Mouse (Mus musculus): Measurements from ENCODE around the gene Agtpbp1.

Gene Agtpbp1

DNA sequence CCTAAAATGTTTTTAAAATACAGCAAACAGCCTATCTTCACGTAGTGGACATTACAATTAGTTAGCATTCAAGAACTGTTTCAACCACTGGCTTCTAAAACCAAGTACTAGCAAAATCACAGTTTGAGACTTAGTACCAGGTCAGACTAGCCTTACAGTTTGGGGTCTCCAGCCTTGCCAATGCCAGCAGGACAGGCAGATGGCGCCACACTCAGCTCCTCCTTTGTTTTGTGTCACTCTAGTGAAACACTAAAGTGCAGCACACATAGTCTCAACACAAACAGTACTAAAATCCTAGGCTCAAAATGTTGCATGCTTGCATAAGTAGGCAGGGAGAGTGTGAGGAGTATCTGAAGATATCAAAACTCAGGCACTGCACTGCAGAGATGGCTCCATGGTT lies 53.8 kb downstream of the Agtpbp1 start:
- DNase-seq (ENCODE audit: low spot score) = no peak

DNA sequence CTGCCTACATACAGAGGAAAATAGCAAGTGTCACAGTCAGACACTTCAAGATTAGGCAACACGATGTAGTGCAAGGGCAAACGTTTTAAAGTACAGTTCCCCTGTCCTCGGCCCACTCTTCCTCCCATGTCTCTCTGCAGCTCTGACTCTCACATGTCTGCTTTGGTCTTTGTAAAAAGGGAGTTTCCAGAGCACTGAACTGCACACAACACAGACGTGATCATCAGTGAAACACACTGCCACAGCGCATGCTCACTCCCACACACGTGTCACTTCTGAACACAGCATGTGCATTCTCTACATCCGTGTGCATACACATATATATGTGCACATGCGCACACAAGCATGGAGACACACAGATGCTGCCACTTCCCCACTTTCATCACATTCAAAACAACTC lies 54.5 kb downstream of the Agtpbp1 start:
- no peak for DNase-seq (ENCODE audit: low spot score)

DNA sequence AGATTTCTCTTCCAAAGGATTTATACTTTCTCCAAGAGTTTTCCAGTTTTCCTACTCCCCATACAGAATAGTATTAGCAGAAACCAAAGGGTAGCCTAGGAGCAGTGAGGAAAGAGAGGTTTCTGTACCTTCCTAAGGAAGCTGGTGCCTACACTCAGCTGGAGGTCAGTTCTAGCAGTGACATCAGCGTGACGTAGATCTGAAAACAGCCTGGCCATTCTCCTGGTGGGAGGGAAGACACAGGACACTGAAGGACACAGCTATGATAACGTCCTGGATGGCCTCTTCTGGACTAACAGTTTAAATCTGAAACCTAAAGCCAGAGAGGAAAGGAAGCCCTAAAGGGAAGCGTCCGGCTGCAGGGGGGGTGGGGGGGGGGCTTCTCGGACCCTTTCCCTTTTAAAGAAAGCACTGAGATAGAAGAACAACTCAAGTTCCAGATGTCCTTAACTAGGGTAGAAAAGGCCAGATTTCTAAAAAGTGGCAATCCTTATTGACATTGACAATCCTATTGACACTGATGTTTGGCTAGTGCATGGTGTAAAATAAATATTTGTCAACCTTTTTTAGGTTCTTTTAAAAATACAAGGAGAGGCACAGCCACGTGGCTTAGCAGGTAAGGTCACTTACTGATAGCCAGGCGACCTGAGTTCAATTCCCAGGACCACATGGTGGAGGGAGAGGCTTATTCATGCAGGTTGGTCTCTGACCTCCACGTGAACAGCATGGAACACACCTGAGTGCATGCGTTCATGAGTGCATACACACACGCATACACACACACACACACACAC lies 63.6 kb downstream of the Agtpbp1 start:
- DNase-seq (ENCODE audit: low spot score) = no peak

- no peak for DNase-seq (ENCODE audit: low spot score)
Observed at GRCm38 (mm10) chr13:59520834-59521233, 64.2 kb downstream of the Agtpbp1 start.

DNA sequence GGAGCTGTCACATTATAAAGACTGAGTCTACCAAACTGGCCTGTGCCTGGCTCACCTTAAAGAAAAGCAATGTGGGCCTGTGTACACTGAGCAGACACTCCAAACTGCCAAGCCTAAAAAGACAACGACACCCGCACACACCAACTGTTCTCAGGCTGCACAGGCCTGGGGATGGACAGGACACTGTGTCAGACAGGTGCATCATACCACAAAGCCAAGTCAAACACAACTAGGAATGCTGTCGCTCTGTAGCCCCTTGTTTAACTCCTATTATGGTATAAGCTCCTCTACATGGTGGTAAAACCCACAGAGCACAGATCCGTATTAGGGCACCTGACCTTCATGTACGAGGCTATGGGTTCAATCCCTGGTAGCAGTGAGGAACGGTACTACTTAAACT lies 65.5 kb downstream of the Agtpbp1 start:
- DNase-seq (ENCODE audit: low spot score) = no peak

- DNase-seq (ENCODE audit: low spot score) = no peak
Observed at GRCm38 (mm10) chr13:59518016-59518415, 67.0 kb downstream of the Agtpbp1 start.

GRCm38 (mm10) chr13:59515074-59515473 lies 70.0 kb downstream of the Agtpbp1 start:
- DNase-seq (ENCODE audit: low spot score) = no peak

- DNase-seq (ENCODE audit: low spot score) = no peak
Observed at GRCm38 (mm10) chr13:59509644-59510366, 75.2 kb downstream of the Agtpbp1 start.

DNA sequence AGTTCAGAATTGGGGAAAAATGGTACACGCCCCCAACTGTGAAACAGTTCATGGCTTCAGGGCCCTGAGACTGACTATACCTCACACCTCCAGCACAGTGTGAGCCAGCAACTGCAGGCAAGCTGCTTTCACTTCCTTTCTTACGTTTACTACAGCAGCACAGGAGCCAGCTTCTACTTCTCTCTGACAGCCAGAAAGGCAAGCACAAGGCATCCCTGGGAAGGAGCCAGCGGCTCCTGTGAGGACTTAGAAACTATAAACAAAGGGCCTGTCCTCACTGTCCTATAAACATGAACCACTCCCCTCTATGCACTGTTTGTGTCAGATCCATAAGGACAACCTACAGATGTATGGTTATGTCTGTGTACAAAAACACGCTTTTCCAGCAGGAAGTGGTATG lies 76.4 kb downstream of the Agtpbp1 start:
- DNase-seq (ENCODE audit: low spot score) = no peak

GRCm38 (mm10) chr13:59506450-59506849 lies 78.6 kb downstream of the Agtpbp1 start:
- no peak for DNase-seq (ENCODE audit: low spot score)

DNA sequence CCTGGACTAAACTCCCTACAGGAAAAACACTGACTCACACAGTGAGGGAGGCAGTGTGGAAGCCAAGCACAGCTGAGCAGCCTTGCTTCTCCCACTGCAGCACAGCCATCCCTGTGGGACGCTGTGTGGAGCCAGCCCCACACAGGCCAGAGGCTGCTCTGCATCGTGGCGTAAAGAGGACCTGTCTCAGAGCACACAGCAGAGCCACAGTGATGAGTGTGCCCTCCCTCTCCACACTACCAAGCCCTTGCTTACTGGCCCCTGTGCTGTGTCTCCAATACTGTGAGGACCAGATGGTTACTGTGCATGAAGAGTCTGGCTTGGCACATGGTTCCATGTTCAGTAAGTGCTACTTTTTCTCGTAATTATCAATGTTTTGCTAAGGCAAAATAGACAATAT lies 79.2 kb downstream of the Agtpbp1 start:
- DNase-seq (ENCODE audit: low spot score) = no peak

DNA sequence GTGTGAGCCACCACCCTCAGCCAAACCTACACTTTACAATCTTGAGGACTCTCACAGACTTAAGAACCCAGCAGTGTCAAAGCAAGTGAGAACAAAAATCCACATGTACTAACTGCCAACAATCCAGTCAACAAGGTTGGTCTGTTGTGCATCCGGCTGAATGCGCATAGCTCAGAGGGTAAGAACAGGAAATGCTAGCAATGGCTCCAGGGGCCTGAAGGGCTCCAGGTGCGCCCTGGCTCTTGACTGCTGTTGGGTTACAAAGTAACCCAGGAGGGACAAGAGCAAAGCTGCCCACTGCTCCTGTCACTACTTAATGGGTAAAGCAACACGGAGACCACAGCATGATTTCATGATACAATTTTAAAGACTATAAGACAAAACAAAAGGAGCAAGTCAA lies 81.4 kb downstream of the Agtpbp1 start:
- DNase-seq (ENCODE audit: low spot score) = no peak

DNA sequence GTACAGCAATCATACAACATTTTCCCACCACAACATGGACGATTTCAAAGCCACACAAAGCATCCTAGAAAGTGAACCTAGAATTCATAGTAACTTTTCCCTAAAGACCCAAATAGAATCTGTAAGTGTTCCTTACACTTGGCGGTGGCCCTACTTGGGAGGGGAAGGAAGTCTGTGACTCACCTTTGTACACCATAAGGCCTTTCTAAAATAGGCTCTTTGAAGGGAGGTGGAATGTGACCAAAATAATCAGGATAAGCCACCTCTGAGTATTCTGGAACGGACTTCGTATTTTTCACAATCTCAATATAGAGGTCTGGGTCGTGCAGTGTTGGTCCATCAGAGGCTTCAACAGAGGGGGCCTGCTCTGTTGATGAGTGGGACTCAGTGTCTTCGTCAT lies 85.2 kb downstream of the Agtpbp1 start:
- DNase-seq (ENCODE audit: low spot score) = no peak

GRCm38 (mm10) chr13:59499374-59499773 lies 85.7 kb downstream of the Agtpbp1 start:
- DNase-seq (ENCODE audit: low spot score) = no peak

DNA sequence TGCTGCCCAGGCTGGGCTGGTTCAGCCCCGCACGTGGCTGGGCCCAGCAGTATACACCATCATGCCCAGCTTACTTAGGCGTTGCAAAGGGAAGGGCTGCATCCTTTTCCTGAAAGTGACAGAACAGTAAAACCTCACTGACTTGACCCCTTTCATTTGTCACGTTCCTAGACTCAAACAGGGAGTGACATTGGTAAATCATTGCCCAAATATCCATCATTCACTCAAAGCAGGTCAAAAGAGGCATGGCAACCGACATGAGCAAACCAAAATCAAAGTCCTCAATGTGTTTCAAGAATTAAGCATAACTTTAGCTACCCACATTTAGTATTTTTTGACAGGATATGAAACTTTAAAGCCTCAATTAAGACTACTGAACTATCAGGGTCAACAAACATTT lies 86.8 kb downstream of the Agtpbp1 start:
- DNase-seq (ENCODE audit: low spot score) = no peak

DNA sequence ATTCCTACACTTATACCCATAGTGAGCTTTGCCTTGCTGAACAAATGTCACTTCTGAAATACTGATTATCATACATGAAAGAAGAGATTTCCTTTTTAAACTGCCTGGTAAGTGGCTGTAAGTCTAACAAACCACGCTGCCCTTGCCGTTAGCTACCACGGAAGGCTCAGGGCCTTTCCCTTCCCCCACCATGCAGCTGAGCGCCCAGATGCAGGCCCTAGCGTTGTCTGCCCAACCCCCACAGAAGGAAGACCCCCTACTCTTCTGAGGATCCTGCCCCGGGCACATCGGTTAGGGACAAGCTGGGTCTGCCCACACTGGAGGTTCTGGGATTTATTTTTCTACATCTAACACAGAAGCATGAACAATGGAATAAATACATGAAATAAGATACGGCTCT lies 89.2 kb downstream of the Agtpbp1 start:
- DNase-seq (ENCODE audit: low spot score) = no peak

DNA sequence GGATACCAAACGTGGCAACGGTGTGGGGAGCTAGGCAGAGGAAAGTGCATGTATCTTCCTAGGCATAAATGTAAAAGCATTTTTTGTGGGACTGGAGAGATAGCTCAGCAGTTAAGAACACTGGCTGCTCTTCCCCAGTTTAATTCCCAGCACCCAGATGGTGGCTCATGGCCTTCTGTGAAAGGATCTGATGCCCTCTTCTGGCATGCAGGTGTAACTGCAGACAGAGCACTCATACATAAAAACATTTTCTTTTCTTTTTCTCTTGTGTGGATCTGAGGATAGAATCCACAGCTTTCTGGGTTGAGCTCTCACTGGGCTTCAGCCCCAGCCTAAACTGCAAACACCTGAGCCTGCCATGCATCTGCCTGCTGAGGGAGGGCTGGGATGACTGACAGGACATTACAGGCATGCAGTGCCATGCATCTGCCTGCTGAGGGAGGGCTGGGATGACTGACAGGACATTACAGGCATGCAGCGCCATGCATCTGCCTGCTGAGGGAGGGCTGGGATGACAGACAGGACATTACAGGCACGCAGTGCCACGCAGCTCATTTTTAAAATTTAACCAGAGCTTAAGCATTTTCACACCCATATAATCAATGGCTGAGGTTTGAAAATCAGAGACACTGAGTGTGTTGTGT lies 90.3 kb downstream of the Agtpbp1 start:
- DNase-seq (ENCODE audit: low spot score) = no peak

DNA sequence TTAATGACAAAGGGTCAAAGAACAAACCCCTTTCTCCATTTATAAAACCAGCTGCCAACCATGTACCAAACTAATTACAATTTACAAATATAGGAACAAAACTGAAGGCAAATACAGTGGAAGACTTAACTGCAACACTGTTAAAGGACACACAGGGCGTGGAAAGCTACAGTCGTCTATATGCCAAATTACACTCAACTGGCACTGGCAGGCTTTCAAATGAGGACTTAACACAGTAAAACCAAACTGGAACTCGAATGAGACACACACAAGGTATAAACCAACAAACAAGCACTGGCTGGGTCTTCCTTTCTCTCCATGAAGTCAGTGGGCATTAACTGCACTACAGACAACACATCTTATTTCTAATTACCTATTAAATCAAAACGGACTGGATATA lies 94.3 kb downstream of the Agtpbp1 start:
- DNase-seq (ENCODE audit: low spot score) = no peak

DNA sequence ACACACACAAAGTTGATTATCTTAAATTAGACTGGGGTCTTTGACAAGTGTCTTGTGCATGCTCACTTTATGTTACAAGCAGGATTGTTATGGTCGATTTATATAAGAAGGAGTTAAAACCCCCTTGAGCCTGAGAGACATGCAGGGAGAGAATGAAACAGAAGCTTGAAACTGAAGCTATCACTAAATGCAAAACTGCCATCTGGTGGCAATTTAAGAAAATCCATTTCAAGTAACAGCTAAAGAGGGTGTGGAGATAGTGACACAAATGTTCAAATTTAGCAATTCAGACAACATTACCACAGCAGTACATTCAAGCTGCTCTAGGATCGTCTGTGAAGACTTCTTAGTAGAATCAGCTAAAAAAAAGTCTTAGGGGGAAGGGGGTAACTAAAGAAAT lies 95.9 kb downstream of the Agtpbp1 start:
- DNase-seq (ENCODE audit: low spot score) = no peak

DNA sequence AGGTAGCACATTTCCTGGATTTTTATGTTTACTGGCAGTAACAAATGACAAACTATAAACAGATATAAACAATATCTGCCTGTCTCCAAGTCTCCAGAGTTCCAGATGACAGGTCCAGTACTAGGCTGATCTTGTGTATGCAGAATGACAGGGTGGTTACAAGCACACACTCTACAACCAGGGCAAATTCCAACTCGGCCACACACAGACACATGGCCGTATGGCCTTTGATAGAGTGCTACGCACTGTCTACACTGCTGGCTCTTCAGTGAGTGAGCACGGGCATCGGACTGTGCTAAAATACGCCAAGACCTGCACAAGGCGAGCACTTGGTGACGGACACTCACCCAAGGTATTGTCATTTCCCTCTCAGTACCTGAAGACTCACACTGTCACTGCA lies 97.7 kb downstream of the Agtpbp1 start:
- DNase-seq (ENCODE audit: low spot score) = no peak

DNA sequence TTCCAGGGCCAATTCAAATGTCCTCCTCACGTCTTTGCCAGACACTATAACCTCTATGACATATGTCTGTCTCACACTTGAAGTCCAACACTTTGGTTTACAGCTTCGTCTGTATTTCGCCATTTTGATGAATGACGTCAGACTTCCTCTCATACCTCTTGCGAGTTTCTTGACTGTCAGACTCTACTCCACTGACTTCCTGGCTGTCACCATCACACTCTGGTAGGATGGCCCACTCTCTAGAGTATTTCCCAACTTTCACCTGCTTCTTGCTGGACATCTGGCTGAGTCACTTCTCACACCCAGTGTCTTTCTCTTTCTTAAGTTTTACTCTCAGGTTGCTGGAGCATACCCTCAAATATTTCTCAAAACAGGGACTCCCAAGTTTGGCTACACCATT lies 98.8 kb downstream of the Agtpbp1 start:
- DNase-seq (ENCODE audit: low spot score) = no peak

DNA sequence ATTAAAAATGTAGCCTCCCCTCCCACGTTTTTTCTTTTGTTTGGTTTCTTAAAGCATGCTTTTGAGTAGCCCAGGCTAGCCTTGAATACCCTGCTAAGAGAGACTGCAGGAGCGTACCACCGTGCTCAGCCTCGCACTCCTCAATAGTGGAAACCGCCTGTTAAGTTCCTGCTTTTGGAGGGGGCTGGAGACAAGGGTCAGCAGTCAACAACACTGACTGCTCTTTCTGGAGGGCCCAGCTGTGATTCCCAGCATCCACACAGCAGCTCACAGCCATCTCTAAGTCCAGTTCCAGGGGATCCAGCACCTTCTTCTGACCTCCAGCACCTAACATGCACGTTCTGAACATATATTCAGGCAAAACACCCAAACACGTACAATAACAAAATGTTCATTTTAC lies 99.6 kb downstream of the Agtpbp1 start:
- DNase-seq (ENCODE audit: low spot score) = no peak

DNA sequence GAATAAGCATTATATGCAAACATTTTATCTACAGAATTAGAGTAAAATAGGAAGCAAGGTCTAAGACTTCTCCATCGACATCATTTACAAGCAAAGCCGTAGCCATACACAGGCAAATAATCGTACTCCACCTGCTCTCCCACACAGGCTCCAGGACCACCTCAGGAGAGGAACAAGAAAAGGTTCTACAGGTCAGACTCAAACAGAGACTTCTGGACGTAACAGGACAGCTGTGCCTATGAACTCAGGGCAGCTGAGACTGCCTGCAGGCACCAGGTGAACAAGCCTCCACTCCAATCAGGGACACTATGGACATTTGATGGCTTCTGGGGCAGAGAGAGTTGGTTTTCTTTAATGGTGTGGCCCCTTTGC lies 103.6 kb downstream of the Agtpbp1 start:
- no peak for DNase-seq (ENCODE audit: low spot score)
